Mouse (Mus musculus) brain, adult 2 months (tissue): ENCODE measurements around the gene Efna5.

Experiments used
- DNase-seq: peaks from one replicate; pipeline ENCODE4 v3.0.0; 2011; ENCODE audit warnings: low read depth, low spot score

Efna5 gene

DNA sequence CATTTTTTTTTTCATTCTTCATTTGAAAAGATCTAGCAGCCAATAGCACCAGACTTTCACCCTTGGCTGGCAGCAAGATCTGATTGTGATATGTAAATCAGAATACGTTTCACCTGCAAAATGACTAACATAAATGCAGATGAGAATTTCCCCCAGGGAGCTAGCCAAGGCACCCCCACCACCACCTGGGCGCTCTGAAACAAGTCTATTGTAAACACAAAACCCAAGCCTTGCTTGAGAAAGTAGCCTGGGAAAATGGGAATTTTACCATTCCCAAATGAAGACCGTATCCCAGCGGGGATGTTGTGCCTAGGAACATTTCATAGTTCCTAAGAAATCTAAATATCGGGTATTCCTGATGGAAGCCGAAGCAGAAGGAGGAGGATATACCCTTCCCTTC lies 92.3 kb downstream of the Efna5 start:
- DNase-seq: no peak

- DNase-seq: no peak
These were observed 93.3 kb downstream of the Efna5 start for GRCm38 (mm10) chr17:62787855-62788254.

GRCm38 (mm10) chr17:62786602-62786907 lies 94.6 kb downstream of the Efna5 start:
- no peak for DNase-seq

DNA sequence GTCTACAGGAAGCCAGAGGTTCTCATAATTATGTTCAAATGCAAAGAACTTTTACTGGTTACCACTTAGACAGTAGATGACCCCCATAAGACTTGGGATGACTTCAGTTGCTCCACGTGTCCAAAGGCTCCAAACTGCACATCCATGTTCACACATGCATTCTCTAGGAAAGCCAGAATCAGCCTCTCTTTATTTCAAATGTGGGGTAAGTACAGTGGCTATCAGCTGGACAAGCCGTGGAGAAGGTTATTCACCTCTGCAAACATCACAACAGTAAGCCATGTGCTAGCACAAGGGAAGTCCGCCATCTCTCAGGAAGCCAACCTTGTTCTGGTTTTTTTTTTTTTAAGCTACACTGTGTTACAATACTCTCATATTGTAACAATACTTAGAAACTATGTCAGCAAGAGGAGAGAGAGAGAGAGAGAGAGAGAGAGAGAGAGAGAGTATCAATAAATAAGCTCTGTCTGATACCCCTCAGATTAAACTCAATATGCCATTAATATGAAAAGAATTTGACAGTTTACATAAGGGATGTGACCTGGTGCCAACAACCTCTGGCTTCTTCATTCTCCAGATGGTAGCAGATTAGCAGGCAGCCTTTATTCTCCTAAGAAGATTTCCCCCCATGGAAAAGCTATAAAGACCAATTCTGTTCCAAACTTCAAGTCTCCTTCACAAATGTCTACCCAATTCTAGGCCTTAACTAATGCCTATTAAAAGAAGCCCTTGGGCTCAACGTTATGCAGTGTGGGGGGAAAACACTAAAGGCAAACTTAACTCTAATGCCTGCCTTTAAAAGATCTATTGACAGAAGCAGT lies 95.1 kb downstream of the Efna5 start:
- DNase-seq: no peak

- no peak for DNase-seq
These were observed 96.6 kb downstream of the Efna5 start for GRCm38 (mm10) chr17:62784274-62785171.

DNA sequence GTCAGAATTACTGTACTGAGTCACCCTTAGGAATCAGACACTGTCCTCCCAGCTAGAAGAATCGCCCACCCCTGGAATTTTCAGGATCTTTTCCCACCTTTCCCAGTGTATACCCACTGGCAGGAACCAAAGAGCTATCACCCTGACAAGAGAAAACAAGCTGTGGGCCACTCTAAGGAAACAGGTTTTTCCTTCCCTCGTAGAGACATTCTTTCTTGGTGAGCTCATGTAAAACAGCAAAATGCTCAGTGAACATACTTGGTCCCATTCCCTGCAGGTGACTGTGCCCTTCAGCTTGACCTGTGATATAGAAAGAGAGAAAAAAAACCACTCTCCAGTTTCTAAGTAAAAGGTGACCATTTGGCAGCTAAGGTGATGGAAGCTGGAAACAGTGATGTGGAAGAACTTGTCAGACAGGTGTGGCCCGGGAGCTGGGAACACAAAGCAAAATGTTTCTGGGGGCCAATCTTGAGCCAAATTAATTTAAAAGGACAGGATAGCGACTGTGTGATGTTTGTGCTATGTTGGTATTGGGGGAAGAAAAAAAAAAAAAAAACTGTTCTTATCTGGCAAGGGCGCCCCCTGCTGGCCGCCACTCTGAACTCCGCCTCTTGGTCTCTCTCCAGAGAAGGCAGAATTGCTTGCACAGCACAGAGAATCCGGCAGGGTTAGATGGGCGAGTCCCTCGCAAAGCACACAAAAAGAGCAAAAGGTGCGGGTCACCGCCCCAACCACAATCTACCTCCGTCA lies 97.4 kb downstream of the Efna5 start:
- DNase-seq: peak; percentile 83

DNA sequence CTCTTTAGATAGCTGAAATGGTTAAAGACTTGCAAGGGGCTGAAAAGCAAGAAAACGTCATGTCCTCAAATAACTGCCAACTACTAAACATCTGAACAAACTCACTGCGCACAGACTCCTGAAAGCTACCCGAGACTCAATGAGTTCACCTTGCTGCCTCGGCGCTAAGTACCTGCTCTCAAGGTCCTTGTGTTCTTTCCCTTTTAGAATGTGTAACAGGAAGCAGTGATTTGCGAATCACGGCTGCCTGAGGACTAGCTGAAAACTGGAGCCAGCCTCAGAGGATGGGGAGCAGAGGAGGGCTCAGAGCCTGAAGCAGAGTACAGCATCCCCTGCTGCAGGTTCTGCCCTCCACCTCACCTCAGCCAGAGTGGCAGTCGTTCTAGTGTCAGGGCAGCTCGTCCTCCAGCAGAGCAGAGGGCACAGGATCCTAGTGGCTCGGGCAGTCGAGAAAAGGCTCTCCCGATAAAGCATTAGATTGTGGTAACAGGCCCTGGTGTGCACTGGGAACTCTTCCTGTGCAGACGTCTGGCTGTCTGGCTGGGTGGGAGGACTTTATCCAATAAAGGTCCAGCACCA lies 98.2 kb downstream of the Efna5 start:
- DNase-seq: no peak

- DNase-seq: no peak
These were observed 100.0 kb downstream of the Efna5 start for GRCm38 (mm10) chr17:62781120-62781519.

DNA sequence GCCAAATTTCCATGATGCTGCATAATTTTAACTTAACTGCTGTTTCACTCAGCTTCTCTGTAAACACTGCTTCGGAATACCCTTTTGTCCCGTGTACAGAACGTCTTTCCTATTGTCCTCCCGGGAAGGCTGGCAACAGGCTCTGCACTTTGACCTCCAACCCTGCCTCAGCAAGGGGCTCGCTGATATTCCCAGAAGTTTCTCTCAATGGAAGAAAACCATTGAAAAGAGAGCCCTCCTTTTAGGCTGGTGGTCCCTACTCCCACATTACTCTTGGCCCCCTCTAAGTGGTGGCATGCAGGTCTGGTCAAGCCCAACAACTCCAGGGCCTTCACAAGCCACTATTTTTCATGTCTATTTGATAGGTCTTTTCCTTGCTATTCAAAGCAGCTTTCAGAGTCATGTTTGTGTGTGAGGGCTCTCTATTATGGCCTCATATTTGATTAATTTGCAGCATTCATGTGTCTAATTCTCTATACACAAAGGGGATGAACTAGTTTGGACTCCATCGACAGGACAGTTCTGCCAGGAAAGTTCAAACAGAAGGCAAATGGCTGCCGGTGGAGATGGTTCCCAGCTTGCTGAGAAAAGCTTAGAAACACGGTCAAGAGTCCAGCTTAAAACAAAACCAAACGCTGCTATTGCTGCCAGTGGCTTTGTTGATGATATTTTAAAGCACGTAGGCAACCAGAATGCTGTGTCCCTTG lies 103.1 kb downstream of the Efna5 start:
- no peak for DNase-seq

DNA sequence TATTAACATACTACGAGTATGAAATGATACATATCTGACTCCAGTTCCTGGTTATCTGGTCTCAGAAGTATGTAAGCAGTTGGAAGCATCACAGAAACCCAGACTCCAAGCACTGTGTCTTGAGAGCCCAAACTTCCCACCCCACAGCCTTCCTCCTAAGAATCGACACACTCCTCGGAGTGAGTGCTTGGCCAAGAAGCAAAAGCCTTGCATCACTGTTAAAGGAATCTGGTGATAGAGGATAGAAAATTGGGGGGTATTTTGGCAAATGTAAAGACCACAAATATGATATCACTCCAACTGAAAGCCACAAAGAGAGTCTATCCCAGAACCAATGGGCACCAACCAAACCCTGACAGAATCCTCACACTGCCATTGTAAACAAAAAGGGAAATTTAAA lies 104.4 kb downstream of the Efna5 start:
- DNase-seq: no peak

- peak; percentile 26 for DNase-seq
These were observed 105.1 kb downstream of the Efna5 start for GRCm38 (mm10) chr17:62775976-62776375.

- DNase-seq: peak; percentile 66
These were observed 105.7 kb downstream of the Efna5 start for GRCm38 (mm10) chr17:62775401-62775800.

DNA sequence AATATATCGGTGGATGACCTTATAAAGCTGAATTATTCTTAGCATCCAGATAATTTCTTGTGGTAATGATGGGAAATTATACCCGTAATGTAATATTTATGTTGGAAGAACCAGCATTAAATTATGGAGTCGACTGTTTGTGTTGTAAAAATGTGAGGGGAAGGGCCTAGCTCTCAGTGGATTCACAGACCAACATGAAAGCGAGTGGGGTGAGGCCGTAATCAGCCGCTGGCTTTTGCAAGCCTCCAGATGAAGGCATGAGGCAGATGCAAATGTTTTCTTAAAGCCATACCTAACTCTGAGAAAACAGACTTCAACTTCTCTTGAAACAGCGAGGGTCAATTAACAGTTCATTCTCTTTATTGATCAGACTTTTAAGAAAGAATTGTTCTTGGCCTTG lies 106.4 kb downstream of the Efna5 start:
- no peak for DNase-seq

DNA sequence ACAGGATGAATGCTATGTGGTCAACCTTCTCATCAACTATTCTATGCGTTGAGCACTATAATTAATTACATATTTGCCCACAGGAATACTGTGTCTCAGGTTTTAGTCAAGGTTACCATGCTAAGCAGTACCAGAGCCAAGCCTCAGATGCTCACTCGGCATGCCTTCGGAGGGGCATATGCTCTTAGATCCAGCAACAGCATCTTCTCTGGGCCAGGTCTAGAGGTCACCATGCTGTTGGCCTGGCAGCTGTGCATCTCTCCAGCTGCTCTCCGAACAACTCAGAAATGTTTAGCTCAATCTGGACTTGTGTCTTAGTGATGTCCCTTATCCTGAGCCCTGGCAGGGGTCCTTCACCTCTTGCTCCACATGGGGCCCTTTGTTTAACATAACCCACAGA lies 114.4 kb downstream of the Efna5 start:
- no peak for DNase-seq

DNA sequence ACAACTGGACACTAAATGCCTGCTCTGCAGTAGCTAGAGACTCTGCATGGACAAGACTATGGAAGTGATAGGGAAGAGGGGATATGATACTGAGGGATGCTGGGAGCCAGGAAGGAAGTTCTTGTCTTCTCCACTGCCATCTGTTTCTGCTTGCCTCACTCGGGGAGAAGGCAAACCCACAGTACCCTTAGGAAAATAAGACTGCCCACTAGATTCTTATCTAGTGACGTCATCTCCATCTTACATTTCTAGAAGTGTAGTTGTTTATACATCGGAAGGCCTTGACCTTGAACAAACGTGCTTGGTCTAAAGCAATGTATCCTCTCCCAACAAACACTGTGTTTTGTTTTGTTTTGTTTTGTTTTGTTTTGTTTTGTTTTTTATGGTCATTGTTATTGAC lies 116.0 kb downstream of the Efna5 start:
- DNase-seq: no peak

- DNase-seq: no peak
These were observed 124.2 kb downstream of the Efna5 start for GRCm38 (mm10) chr17:62756951-62757350.

GRCm38 (mm10) chr17:62755635-62756034 lies 125.5 kb downstream of the Efna5 start:
- no peak for DNase-seq

GRCm38 (mm10) chr17:62754638-62755037 lies 126.5 kb downstream of the Efna5 start:
- peak; percentile 55 for DNase-seq

GRCm38 (mm10) chr17:62752381-62752889 lies 128.7 kb downstream of the Efna5 start:
- DNase-seq: no peak

- DNase-seq: no peak
These were observed 130.5 kb downstream of the Efna5 start for GRCm38 (mm10) chr17:62750647-62751046.
